Mouse (Mus musculus) frontal cortex, postnatal 14 days (tissue): ENCODE results near the gene Tepsin.

Source experiments
- DNase-seq, 2 experiments: peaks; one replicate each; pipeline ENCODE4 v3.0.0; 2022; ENCODE audit warnings: low spot score in 2 of 2

The Tepsin gene

GRCm38 (mm10) chr11:120111033-120111432 is 12.5 kb upstream of the Tepsin start:
- DNase-seq = peak in 1 of 2 experiments; percentile 47

GRCm38 (mm10) chr11:120110554-120110953 is 12.0 kb upstream of the Tepsin start:
- DNase-seq = no peak

- DNase-seq = no peak
These were observed 11.2 kb upstream of the Tepsin start for GRCm38 (mm10) chr11:120109558-120110210.

GRCm38 (mm10) chr11:120107796-120108195 is 9.3 kb upstream of the Tepsin start:
- DNase-seq = no peak

- DNase-seq = no peak
These were observed 8.5 kb upstream of the Tepsin start for GRCm38 (mm10) chr11:120107026-120107425.

- DNase-seq = no peak
These were observed 5.0 kb upstream of the Tepsin start for GRCm38 (mm10) chr11:120103431-120103997.

- peak; percentile 58 to 70 for DNase-seq
These were observed 2.5 kb upstream of the Tepsin start for GRCm38 (mm10) chr11:120101036-120101435.

- no peak for DNase-seq
These were observed 5.5 kb downstream of the Tepsin start for GRCm38 (mm10) chr11:120092817-120093591.

- DNase-seq = no peak
These were observed 7.9 kb downstream of the Tepsin start for GRCm38 (mm10) chr11:120090661-120091060.

GRCm38 (mm10) chr11:120086702-120087152 is 11.8 kb downstream of the Tepsin start, which contains the start of gene Cep131:
Cep131 (minus strand) TSS chr11:120086827.
- peak; percentile 95 to 96 for DNase-seq

GRCm38 (mm10) chr11:120085891-120086627 is 12.5 kb downstream of the Tepsin start:
- peak in 1 of 2 experiments; percentile 20 for DNase-seq

- DNase-seq = no peak
These were observed 18.2 kb downstream of the Tepsin start for GRCm38 (mm10) chr11:120080282-120080681.

- DNase-seq = no peak
These were observed 22.3 kb downstream of the Tepsin start for GRCm38 (mm10) chr11:120076191-120076590.

- no peak for DNase-seq
These were observed 25.4 kb downstream of the Tepsin start for GRCm38 (mm10) chr11:120072986-120073647.

GRCm38 (mm10) chr11:120071731-120072320 is 26.7 kb downstream of the Tepsin start:
- DNase-seq = no peak

- DNase-seq = no peak
These were observed 27.5 kb downstream of the Tepsin start for GRCm38 (mm10) chr11:120071065-120071464.

GRCm38 (mm10) chr11:120070286-120070930 is 28.1 kb downstream of the Tepsin start:
- no peak for DNase-seq

GRCm38 (mm10) chr11:120069261-120069660 is 29.3 kb downstream of the Tepsin start:
- DNase-seq = no peak

GRCm38 (mm10) chr11:120067834-120068233 is 30.7 kb downstream of the Tepsin start:
- no peak for DNase-seq

GRCm38 (mm10) chr11:120065291-120065690 is 33.2 kb downstream of the Tepsin start:
- DNase-seq = no peak
